Mouse (Mus musculus): ENCODE data around the gene Zcchc14.

The Zcchc14 gene

GRCm38 (mm10) chr8:121584730-121585129 is 68.0 kb downstream of the Zcchc14 start:
- 38% methylated on average over 13 of the region's 13 CpGs for WGBS

- 31% methylated on average over 8 of the region's 8 CpGs for WGBS
Observed at GRCm38 (mm10) chr8:121583653-121584052, 69.0 kb downstream of the Zcchc14 start.

DNA sequence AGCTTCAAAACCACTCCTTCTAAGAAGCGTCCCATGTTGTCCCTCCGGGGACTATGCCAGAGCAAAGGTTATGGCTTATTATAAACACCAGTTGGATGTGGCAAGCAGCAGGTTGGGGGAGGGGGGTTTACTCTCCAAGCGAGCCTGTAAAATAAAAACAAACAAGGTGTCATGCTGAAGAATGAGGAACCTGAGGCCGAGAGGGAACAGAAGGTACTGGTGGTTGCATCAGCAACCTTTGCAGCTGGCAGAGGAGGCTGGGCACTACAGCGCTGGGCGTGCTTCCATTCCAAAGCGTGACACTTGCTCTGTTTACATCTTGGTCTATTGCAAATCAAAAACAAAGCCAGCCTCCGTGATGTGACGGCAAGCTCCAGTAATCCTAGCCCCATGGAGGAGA is 72.2 kb downstream of the Zcchc14 start:
- 48% methylated on average over 9 of the region's 9 CpGs for WGBS

GRCm38 (mm10) chr8:121578676-121579451 is 73.8 kb downstream of the Zcchc14 start, which contains the start of gene Fbxo31:
Fbxo31 (minus strand) TSS chr8:121578806.
- 1% methylated on average over 62 of the region's 63 CpGs for WGBS

- 1% methylated on average over 41 of the region's 44 CpGs for WGBS
Observed at GRCm38 (mm10) chr8:121577751-121578675, 74.7 kb downstream of the Zcchc14 start.

GRCm38 (mm10) chr8:121575661-121576060 is 77.0 kb downstream of the Zcchc14 start:
- WGBS, result 74% methylated on average over 3 of the region's 3 CpGs

- 19% methylated on average over 3 of the region's 3 CpGs for WGBS
Observed at GRCm38 (mm10) chr8:121573275-121573674, 79.4 kb downstream of the Zcchc14 start.

DNA sequence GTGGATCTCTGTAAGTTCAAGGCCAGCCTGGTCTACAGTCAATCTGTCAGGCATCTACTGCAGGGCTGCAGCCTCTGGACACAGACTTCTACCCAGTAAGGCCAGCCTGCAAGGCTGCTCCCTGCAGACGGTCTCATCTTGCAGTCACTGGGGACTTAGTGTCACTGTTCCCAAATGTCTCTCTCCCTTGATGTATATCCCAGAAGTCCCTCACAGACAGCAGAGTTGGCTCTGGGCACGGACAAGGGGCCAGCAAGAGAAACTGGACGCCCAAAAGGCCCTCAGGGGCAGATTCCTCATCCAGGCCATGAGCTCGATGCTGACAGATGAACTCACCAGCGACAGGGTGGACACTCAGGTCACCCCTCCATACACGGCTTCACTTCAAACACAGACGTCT is 80.6 kb downstream of the Zcchc14 start:
- WGBS, result 83% methylated on average over 7 of the region's 7 CpGs

- WGBS, result 65% methylated on average over 17 of the region's 17 CpGs
Observed at GRCm38 (mm10) chr8:121570801-121571200, 81.9 kb downstream of the Zcchc14 start.

GRCm38 (mm10) chr8:121570335-121570734 is 82.4 kb downstream of the Zcchc14 start:
- 64% methylated on average over 21 of the region's 21 CpGs for WGBS

- 70% methylated on average over 6 of the region's 6 CpGs for WGBS
Observed at GRCm38 (mm10) chr8:121568321-121568720, 84.4 kb downstream of the Zcchc14 start.

GRCm38 (mm10) chr8:121563701-121564100 is 89.0 kb downstream of the Zcchc14 start:
- WGBS, result 74% methylated on average over 6 of the region's 6 CpGs

GRCm38 (mm10) chr8:121562941-121563351 is 89.8 kb downstream of the Zcchc14 start:
- 47% methylated on average over 9 of the region's 9 CpGs for WGBS

DNA sequence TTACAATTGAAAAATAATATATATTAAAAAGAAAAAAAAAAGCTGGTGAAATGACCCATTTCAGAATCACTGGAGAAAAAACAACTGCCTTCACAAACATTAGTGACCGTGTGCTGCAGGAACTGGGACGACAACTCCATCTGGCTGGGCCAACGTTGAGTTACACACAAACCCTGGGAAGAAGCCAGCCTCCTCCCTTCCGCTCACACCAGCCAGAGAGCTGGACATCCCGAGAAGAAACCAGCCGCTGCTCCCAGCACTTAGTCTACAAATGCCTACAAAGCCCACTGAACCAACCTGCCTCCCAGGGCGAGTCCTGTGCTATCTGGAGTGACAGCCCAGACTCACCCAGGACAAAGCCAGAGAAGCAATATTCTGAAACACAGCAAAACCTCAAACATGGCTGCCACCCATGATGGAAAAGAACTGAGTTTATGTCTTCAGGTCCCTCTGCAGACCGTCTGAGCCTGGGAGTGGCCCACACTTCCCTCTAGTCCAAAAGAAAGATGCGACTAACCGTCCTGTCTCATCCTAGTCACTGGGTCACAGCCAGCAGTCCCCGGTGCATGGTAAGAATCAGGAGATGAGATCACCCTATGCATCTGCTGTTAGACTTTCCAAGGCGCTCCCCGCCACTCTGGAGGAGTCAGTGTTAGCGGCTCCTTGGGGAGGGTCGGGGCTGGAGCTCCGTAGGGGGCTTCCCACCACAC is 90.9 kb downstream of the Zcchc14 start:
- WGBS, result 38% methylated on average over 16 of the region's 16 CpGs

DNA sequence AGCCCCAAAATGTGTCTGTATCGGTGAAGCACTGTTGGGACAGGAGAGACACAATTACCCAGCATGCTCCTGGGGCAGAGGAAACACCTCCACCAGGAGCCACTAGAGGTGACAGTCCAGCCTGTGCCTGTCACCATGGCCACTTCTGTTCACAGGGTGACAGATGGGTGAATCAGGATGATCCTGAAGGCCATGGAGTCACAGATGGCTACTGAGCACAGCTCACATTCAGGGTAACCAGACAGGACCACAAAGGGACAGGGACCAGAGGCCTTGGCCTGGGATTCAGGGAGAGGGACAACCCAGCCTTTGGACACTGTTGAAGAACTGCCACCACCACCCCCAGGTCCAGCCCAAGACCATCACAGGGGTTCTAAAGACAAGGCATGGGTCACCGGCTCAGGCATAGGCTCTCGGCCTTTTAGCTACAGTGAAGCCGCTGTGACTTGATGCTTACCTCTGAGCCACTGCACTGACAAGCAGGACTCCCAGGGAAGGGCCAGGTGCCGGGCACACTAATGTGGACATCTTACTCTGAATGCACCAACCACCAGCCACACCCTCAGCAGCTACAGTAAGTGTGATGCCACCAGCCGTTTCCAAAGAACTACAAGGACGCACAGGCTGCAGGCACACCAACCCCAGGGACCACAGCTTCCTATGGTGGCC is 92.1 kb downstream of the Zcchc14 start:
- WGBS, result 91% methylated on average over 7 of the region's 7 CpGs

DNA sequence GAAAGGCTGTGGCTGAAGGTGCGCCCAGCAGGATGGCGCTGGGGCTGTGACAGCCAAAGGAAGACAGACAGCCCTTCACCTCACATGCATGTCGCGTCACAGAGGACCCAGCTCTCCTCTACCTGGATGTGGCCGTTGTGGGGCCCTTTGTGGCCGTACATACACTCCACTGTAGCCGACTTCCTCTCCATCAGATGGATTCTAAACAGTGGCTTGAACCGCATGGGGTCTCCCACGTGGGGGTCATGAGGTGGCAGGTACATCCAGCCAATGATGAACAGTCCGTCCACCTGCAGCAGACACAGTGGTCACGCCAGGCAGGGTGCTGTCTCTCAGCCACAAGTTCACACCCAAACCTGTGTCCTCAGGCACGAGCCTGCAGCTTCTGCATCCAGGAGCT is 92.9 kb downstream of the Zcchc14 start:
- 94% methylated on average over 12 of the region's 12 CpGs for WGBS

- WGBS, result 90% methylated on average over 16 of the region's 16 CpGs
Observed at GRCm38 (mm10) chr8:121558538-121558937, 94.2 kb downstream of the Zcchc14 start.

GRCm38 (mm10) chr8:121557746-121558145 is 95.0 kb downstream of the Zcchc14 start:
- 93% methylated on average over 11 of the region's 11 CpGs for WGBS

- 65% methylated on average over 32 of the region's 32 CpGs for WGBS
Observed at GRCm38 (mm10) chr8:121553831-121554475, 98.7 kb downstream of the Zcchc14 start.

- WGBS, result 65% methylated on average over 9 of the region's 9 CpGs
Observed at GRCm38 (mm10) chr8:121552506-121552905, 100.2 kb downstream of the Zcchc14 start.

Measured in cerebral cortex, adult 2 months (tissue).